Mouse (Mus musculus) thymus, adult 2 months (tissue): ENCODE data around the gene Mindy1. TPM values are rescaled to one million over a fixed set of nuclear protein-coding genes. Genes with fewer than 3 reads are reported as not detected.
A peak's percentile ranks its signal among the peaks of the same experiment; 100 is the strongest.

Experiments used
- DNase-seq: peaks from one replicate; pipeline ENCODE4 v3.0.0; 2021
- H3K27ac ChIP-seq: fragments of 200-500 bp; 2 replicates; pipeline ENCODE4 v1.5.1; 2012; ENCODE audit warnings: low read length, control low read depth; ENCODE audit not compliant: control insufficient read depth, insufficient read depth
- H3K27me3 ChIP-seq: fragments of 200-500 bp; 2 replicates; pipeline ENCODE4 v1.6.1; 2012; ENCODE audit warnings: mild to moderate bottlenecking, low read length, moderate library complexity, mixed read lengths; ENCODE audit not compliant: control insufficient read depth, insufficient read depth
- H3K36me3 ChIP-seq: fragments of 200-500 bp; 2 replicates; pipeline ENCODE4 v1.6.1; 2012; ENCODE audit warnings: mild to moderate bottlenecking, low read length, moderate library complexity; ENCODE audit not compliant: control insufficient read depth, insufficient read depth
- H3K4me1 ChIP-seq: fragments of 200-500 bp; replicated peaks from 2 replicates; pipeline ENCODE4 v1.6.1; 2012; ENCODE audit warnings: low read length; ENCODE audit not compliant: control insufficient read depth, insufficient read depth
- H3K4me3 ChIP-seq: fragments of 200-500 bp; 2 replicates; pipeline ENCODE4 v1.5.1; 2012; ENCODE audit warnings: mild to moderate bottlenecking, low read length, control low read depth, moderate library complexity; ENCODE audit not compliant: control insufficient read depth, insufficient read depth
- CTCF ChIP-seq: fragments of 200-500 bp; IDR thresholded peaks from 2 replicates; pipeline ENCODE4 v1.5.1; 2012; ENCODE audit warnings: mild to moderate bottlenecking, control low read depth, low read length, moderate library complexity, borderline replicate concordance; ENCODE audit not compliant: control insufficient read depth, poor library complexity, insufficient read depth; ENCODE audit errors: extremely low read depth
- POLR2A ChIP-seq: fragments of 200-500 bp; IDR thresholded peaks from 2 replicates; pipeline ENCODE4 v1.6.1; 2012; ENCODE audit warnings: mild to moderate bottlenecking, low read length, control low read depth, moderate library complexity; ENCODE audit not compliant: control insufficient read depth, poor library complexity, insufficient read depth; ENCODE audit errors: extremely low read depth
- WGBS: fragments of 180-500 bp; shearing (Covaris S2); methylation state at CpG from one replicate; pipeline ENCODE4 v1.1.7; 2018; 5-methylcytosine and 5-hydroxymethylcytosine counted together
- polyA plus RNA-seq: library from polyadenylated mRNA; depleted of rRNA; stranded (reverse); fragments of >200 nt; gene quantifications from 2 replicates; pipeline ENCODE4 v1.2.3, GENCODE M21; 2012; rRNA removed

Mindy1 gene
- polyA plus RNA-seq, result 50.3 and 50.4 TPM in 2 replicates

- peak within 1 kb of the TSS; percentile 99 for H3K4me3 ChIP-seq
- H3K4me1 ChIP-seq, result peaks cover 16% of the 10 kb centered on the region
- WGBS, result under 1% methylated on average over 53 of the region's 53 CpGs
- H3K36me3 ChIP-seq, result no peaks in the 10 kb centered on the region
- H3K27ac ChIP-seq, result peak within 1 kb of the TSS; percentile 93
- peak; percentile 48; the same call in 1 of the 2 replicates for TF ChIP-seq POLR2A
- TF ChIP-seq CTCF, result peak; percentile 61
- H3K27me3 ChIP-seq, result no peaks in the 10 kb centered on the region
- DNase-seq, result peak; percentile 99
Observed at GRCm38 (mm10) chr3:95281216-95282126, at the start of gene Mindy1, which contains the start of gene Prune1. Gene Mindy1, plus strand, starts transcription at chr3:95281345. Gene Prune1, minus strand, starts transcription at chr3:95282076.

- H3K36me3 ChIP-seq, result peaks cover 53% of the 10 kb centered on the region
- peaks cover 26% of the 10 kb centered on the region for H3K4me1 ChIP-seq
- no peak for DNase-seq
- H3K27me3 ChIP-seq, result no peaks in the 10 kb centered on the region
- 92% methylated on average over 7 of the region's 7 CpGs for WGBS
- H3K27ac ChIP-seq, result no peak overlapping the region
- no peak overlapping the region for H3K4me3 ChIP-seq
- TF ChIP-seq CTCF (no peak), POLR2A (no peak)
Observed at GRCm38 (mm10) chr3:95232771-95233170, 48.4 kb upstream of the Mindy1 start.

- no peak overlapping the region for H3K4me3 ChIP-seq
- H3K36me3 ChIP-seq, result peaks cover 53% of the 10 kb centered on the region
- TF ChIP-seq POLR2A, result no peak
- TF ChIP-seq CTCF, result no peak
- no peak for DNase-seq
- H3K27ac ChIP-seq, result no peak overlapping the region
- 93% methylated on average over 16 of the region's 16 CpGs for WGBS
- peaks cover 26% of the 10 kb centered on the region for H3K4me1 ChIP-seq
- H3K27me3 ChIP-seq, result no peaks in the 10 kb centered on the region
Observed at GRCm38 (mm10) chr3:95233303-95233980, 47.7 kb upstream of the Mindy1 start.

GRCm38 (mm10) chr3:95235386-95236301 is 45.5 kb upstream of the Mindy1 start:
- WGBS, result 94% methylated on average over 23 of the region's 23 CpGs
- H3K4me1 ChIP-seq, result peaks cover 20% of the 10 kb centered on the region

GRCm38 (mm10) chr3:95237541-95238099 is 43.5 kb upstream of the Mindy1 start:
- Histone ChIP-seq H3K36me3 (peaks cover 43% of the 10 kb centered on the region), H3K27me3 (no peaks in the 10 kb centered on the region), H3K27ac (no peak overlapping the region), H3K4me1 (peaks cover 2% of the 10 kb centered on the region; the same call in 1 of the 2 replicates), H3K4me3 (no peak overlapping the region)
- WGBS, result 93% methylated on average over 8 of the region's 8 CpGs
- DNase-seq, result no peak
- TF ChIP-seq POLR2A, result no peak
- no peak for TF ChIP-seq CTCF

More at GRCm38 (mm10) chr3:95235386-95236301, 45.5 kb upstream of the Mindy1 start:
- no peak for DNase-seq
- Histone ChIP-seq H3K4me3 (no peak overlapping the region), H3K36me3 (peaks cover 53% of the 10 kb centered on the region), H3K27ac (no peak overlapping the region), H3K27me3 (no peaks in the 10 kb centered on the region)
- TF ChIP-seq POLR2A (no peak), CTCF (no peak)

- 86% methylated on average over 6 of the region's 6 CpGs for WGBS
- Histone ChIP-seq H3K4me3 (no peak overlapping the region), H3K27me3 (no peaks in the 10 kb centered on the region), H3K4me1 (peaks cover 2% of the 10 kb centered on the region; the same call in 1 of the 2 replicates), H3K27ac (no peak overlapping the region), H3K36me3 (peaks cover 29% of the 10 kb centered on the region)
- no peak for DNase-seq
- TF ChIP-seq CTCF, result no peak
- no peak for TF ChIP-seq POLR2A
Observed at GRCm38 (mm10) chr3:95239022-95239421, 42.1 kb upstream of the Mindy1 start.
